Mouse (Mus musculus): ENCODE data around the gene Plk4. TPM values are rescaled to one million over a fixed set of nuclear protein-coding genes. Genes with fewer than 3 reads are reported as not detected.
"Not testable (repeated sequence)": the region's sequence is repeated elsewhere in the genome, so short reads cannot be mapped to it uniquely, and the experiment has no call there.

Gene Plk4
- 28.6 and 33.4 TPM in 2 replicates for polyA plus RNA-seq (2015; fragmentation: Nextera tagmentation; extraction: Ambion mirVana)

DNA sequence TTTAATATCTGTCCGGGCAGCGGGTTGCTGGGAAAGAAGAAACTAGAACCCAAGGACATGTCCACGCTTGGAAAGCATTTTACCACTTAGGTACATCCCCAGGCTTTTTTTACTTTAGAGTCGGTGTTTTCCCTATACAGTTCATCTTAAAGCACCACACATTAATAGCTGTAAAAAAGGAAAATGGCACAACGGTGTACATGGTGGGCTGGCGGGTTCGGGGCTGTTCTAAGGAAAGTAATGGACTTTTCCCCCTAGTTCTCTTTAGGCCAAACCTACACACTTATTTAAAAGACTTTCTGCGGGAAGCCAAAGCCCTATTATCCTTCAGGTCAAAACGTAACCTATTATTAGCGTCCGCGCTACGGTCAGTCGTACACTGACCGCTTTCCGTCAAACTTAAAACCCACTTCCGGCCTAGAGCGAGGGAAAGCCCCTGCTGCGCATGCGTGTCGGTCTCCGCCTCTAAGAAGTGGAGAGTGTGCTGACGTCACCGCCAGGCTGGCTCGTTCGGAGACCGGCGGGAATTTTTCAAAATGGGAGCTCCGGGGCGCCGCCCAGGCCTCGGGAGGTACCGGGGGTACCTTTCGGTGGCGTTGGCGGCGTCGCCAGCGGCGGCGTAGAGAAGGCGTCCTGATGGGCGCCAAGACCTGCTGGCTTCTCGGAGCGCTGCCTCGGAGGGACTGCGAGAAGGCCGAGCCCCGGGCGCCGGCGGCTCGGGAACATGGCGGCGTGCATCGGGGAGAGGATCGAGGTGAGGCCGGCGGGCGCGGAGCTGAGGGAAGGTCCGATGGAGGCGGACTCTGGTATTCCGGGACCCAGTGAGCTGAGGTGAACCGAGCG is at the start of gene Plk4:
Gene Plk4 (plus strand): TSS at position 490 of the 843 bp plus-strand sequence.
- Histone ChIP-seq H3K27ac (peak within 1 kb of the TSS; percentile 83), H3K9me3 (replicated peaks) (no peaks in the 10 kb centered on the region), H3K9ac (peak within 1 kb of the TSS; percentile 90), H3K4me3 (peak within 1 kb of the TSS; percentile 99), H3K4me1 (replicated peaks) (peaks cover 11% of the 10 kb centered on the region), H3K4me2 (peak within 1 kb of the TSS; percentile 96), H3K27me3 (no peaks in the 10 kb centered on the region), H3K36me3 (0 out of 2 replicates have a peak, but pooled peaks cover 2% of the 10 kb centered on the region)
- peak; percentile 98 for ATAC-seq (replicated peaks; ENCODE audit: insufficient number of reproducible peaks, insufficient read depth, low FRiP score, low read depth)
- 2% methylated on average over 66 of the region's 66 CpGs for WGBS

DNA sequence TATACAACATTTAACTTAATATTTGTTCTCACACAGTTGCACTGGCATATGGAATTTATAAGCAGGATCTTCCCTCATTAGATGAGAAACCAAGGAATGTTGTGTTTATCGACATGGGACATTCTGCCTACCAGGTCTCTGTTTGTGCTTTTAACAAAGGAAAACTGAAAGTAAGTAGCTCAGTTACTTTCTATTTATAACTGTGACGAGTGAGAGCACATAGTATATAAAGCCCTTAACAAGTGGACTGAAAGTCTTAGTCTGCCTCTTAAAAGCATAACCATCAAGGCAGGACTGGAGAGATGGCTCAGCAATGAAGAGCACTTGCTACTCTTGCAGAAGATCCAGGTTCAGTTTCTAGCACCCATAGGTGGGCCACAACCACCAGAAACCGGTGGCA is 39.1 kb upstream of the Plk4 start:
- no peak for ATAC-seq (replicated peaks; ENCODE audit: insufficient number of reproducible peaks, insufficient read depth, low FRiP score, low read depth)
- H3K4me1 ChIP-seq (replicated peaks), result no peaks in the 10 kb centered on the region
- peaks cover 7% of the 10 kb centered on the region; the same call in 1 of the 2 replicates for H3K36me3 ChIP-seq
- WGBS, result 64% methylated on average over 3 of the region's 3 CpGs
- H3K4me2 ChIP-seq, result no peak overlapping the region
- no peak overlapping the region for H3K4me3 ChIP-seq
- no peak overlapping the region for H3K9ac ChIP-seq
- no peaks in the 10 kb centered on the region for H3K27me3 ChIP-seq
- H3K27ac ChIP-seq, result no peak overlapping the region
- no peaks in the 10 kb centered on the region for H3K9me3 ChIP-seq (replicated peaks)

DNA sequence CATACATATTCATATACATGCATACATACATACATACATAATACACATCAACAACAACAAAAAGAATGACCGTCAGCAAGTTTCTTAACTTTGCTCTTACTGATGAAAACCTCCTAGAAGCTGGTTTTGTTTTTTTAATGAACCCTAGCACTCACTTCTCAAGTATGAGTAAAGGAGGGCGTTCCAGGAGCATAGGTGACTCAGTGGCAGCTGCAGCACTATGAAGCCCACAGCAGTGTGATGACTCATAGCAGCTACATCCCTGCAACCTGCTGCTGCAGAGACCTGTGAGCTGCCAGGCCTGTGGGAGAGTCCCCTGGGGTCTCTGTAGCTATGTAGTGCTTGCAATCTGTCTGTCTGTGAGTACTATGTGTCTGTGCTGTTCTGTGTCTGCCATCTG is 38.5 kb upstream of the Plk4 start:
- Histone ChIP-seq H3K36me3 (peaks cover 7% of the 10 kb centered on the region; the same call in 1 of the 2 replicates), H3K9ac (no peak overlapping the region), H3K9me3 (replicated peaks) (no peaks in the 10 kb centered on the region), H3K27ac (no peak overlapping the region), H3K4me1 (replicated peaks) (no peaks in the 10 kb centered on the region), H3K27me3 (no peaks in the 10 kb centered on the region), H3K4me2 (no peak overlapping the region), H3K4me3 (no peak overlapping the region)
- WGBS, result 89% methylated on average over 2 of the region's 2 CpGs
- no peak for ATAC-seq (replicated peaks; ENCODE audit: insufficient number of reproducible peaks, insufficient read depth, low FRiP score, low read depth)

DNA sequence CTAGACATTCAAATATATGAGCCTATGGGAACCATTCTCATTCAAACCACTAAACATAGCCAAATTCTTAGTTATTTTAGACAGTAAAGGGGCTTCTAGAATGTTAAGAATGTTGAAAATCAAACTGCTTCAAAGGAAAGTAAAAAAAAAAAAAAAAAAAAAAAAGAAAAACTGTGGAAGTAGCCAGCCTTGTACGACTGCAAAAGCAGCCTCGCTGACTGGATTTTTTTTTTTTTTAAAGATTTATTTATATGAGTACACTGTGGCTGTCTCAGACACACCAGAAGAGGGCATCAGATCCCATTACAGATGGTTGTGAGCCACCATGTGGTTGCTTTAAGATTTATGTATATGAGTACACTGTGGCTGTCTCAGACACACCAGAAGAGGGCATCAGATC is 6.0 kb upstream of the Plk4 start:
- Histone ChIP-seq H3K27me3 (no peaks in the 10 kb centered on the region), H3K4me3 (no peak overlapping the region), H3K4me1 (replicated peaks) (no peaks in the 10 kb centered on the region), H3K36me3 (peaks cover 8% of the 10 kb centered on the region; the same call in 1 of the 2 replicates), H3K9ac (no peak overlapping the region), H3K9me3 (replicated peaks) (no peaks in the 10 kb centered on the region), H3K27ac (no peak overlapping the region), H3K4me2 (no peak overlapping the region)
- WGBS, result 74% methylated on average over 2 of the region's 2 CpGs
- ATAC-seq (replicated peaks; ENCODE audit: insufficient number of reproducible peaks, insufficient read depth, low FRiP score, low read depth), result no peak

DNA sequence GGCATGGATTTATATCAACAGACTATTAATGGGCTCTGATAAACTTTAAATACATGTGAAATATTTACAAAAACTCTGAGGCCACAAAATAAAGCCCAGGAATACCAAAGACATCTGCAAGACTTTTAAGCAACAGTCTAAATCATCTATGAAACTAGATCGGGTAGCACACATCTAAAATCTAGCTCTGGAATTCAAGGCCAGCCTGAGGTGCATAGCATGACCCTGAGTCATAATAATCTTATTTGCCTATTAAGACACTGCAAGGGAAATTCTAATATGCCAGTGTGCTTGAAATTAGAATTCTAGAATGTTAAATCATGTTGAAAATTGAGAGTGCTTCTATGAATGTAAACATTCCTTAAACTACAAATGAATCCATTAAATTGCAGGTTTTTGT is 1.8 kb upstream of the Plk4 start:
- H3K27ac ChIP-seq, result no peak overlapping the region
- no peaks in the 10 kb centered on the region for H3K27me3 ChIP-seq
- no peaks in the 10 kb centered on the region for H3K9me3 ChIP-seq (replicated peaks)
- H3K4me3 ChIP-seq, result no peak overlapping the region
- H3K36me3 ChIP-seq, result no peaks in the 10 kb centered on the region
- no peak overlapping the region for H3K9ac ChIP-seq
- H3K4me1 ChIP-seq (replicated peaks), result peaks cover 11% of the 10 kb centered on the region
- no peak overlapping the region for H3K4me2 ChIP-seq
- no peak for ATAC-seq (replicated peaks; ENCODE audit: insufficient number of reproducible peaks, insufficient read depth, low FRiP score, low read depth)
- 58% methylated on average over 1 of the region's 1 CpGs for WGBS

DNA sequence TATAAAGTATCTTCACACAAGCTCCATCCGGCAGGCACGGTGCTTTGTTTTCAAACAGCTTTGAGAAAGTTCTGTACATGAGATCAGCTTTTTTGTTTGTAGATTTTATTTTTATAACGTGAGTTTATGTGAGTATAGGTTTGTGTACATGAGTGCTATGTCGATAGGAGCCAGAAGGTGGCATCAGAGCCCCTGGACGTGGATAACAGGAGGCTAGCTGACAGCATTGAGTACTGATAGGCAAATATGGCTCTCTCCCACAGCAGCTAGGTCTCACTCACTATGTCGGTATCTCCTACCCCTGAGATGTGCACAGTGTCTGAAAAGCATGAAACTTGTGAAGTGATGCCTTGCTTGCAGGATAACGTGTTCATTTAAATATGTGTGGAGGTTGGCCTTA is 1.3 kb upstream of the Plk4 start:
- no peak overlapping the region for H3K27ac ChIP-seq
- no peaks in the 10 kb centered on the region for H3K27me3 ChIP-seq
- no peak overlapping the region for H3K9ac ChIP-seq
- WGBS, result 36% methylated on average over 7 of the region's 7 CpGs
- no peaks in the 10 kb centered on the region for H3K9me3 ChIP-seq (replicated peaks)
- H3K36me3 ChIP-seq, result no peaks in the 10 kb centered on the region
- no peak for ATAC-seq (replicated peaks; ENCODE audit: insufficient number of reproducible peaks, insufficient read depth, low FRiP score, low read depth)
- no peak overlapping the region for H3K4me2 ChIP-seq
- H3K4me1 ChIP-seq (replicated peaks), result peaks cover 11% of the 10 kb centered on the region
- no peak overlapping the region for H3K4me3 ChIP-seq

DNA sequence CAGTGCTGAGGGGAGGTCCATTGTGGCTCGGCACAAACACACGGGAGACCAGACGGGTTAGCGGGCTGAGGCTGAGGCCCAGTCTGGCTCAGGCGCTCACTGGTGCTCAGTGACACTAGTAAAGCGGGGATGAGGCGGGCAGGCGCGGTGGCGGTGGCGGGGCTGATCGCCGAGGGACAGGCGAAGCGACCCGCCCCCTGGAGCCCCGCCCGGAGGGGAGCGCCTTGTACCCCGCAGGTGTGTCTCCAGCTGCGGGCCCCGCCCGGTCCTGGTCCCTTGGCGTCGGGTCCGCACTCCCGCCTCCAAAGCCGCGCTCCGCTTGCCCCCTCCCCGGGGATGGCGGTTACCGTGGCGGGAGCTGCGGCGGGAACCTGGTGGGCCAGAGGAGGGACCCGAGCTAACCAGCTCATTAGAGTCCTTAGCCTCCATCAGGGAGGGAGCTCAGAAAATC is 579 bp downstream of the Plk4 start:
- H3K4me3 ChIP-seq, result peak overlapping the region; percentile 99
- H3K27ac ChIP-seq, result peak overlapping the region; percentile 83
- H3K4me1 ChIP-seq (replicated peaks), result peaks cover 11% of the 10 kb centered on the region
- no peaks in the 10 kb centered on the region for H3K27me3 ChIP-seq
- ATAC-seq (replicated peaks; ENCODE audit: insufficient number of reproducible peaks, insufficient read depth, low FRiP score, low read depth), result peak; percentile 79
- H3K36me3 ChIP-seq, result peaks cover 8% of the 10 kb centered on the region
- H3K4me2 ChIP-seq, result peak overlapping the region; percentile 96
- peak overlapping the region; percentile 90 for H3K9ac ChIP-seq
- no peaks in the 10 kb centered on the region for H3K9me3 ChIP-seq (replicated peaks)
- WGBS, result 0% methylated on average over 37 of the region's 37 CpGs

DNA sequence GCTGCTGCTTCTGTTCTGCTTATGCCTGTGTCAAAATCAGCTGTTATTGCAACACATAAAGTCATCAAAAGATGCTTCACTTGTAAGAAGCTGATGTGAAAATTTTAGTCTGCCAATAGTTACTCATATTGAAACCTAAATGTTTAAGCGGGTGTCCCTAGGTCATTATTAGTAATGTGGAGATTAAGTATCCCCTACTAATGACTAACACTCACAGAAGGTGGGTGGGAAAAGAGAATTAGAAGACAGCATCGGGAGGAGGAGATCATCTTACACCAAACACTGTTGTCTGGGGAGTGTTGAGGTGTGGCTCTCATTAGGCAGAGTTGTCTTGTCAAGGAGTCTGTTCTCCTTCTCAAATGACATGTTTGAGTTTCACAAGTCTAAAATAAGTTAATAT is 7.1 kb downstream of the Plk4 start:
- H3K4me1 ChIP-seq (replicated peaks), result no peaks in the 10 kb centered on the region
- no peak overlapping the region for H3K4me2 ChIP-seq
- H3K9ac ChIP-seq, result no peak overlapping the region
- H3K4me3 ChIP-seq, result no peak overlapping the region
- WGBS, result 62% methylated on average over 2 of the region's 2 CpGs
- no peaks in the 10 kb centered on the region for H3K9me3 ChIP-seq (replicated peaks)
- H3K36me3 ChIP-seq, result peaks cover 41% of the 10 kb centered on the region
- no peak overlapping the region for H3K27ac ChIP-seq
- no peak for ATAC-seq (replicated peaks; ENCODE audit: insufficient number of reproducible peaks, insufficient read depth, low FRiP score, low read depth)
- no peaks in the 10 kb centered on the region for H3K27me3 ChIP-seq

DNA sequence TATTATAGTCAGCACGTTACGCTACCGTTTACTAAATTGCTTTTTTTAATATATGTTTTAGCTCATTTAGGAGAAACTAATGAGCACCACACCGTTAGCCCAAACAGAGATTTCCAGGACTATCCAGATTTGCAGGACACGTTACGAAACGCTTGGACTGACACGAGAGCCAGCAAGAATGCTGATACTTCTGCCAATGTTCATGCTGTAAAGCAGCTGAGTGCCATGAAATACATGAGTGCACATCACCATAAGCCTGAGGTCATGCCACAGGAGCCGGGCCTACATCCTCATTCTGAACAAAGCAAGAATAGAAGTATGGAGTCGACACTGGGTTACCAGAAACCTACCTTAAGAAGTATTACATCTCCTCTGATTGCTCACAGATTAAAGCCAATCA is 8.9 kb downstream of the Plk4 start:
- H3K9ac ChIP-seq, result no peak overlapping the region
- H3K4me3 ChIP-seq, result no peak overlapping the region
- no peaks in the 10 kb centered on the region for H3K9me3 ChIP-seq (replicated peaks)
- WGBS, result 94% methylated on average over 10 of the region's 10 CpGs
- ATAC-seq (replicated peaks; ENCODE audit: insufficient number of reproducible peaks, insufficient read depth, low FRiP score, low read depth), result no peak
- H3K36me3 ChIP-seq, result peaks cover 52% of the 10 kb centered on the region
- no peak overlapping the region for H3K27ac ChIP-seq
- no peak overlapping the region for H3K4me2 ChIP-seq
- H3K27me3 ChIP-seq, result no peaks in the 10 kb centered on the region
- H3K4me1 ChIP-seq (replicated peaks), result no peaks in the 10 kb centered on the region

- Histone ChIP-seq H3K4me1 (replicated peaks) (no peaks in the 10 kb centered on the region), H3K27ac (no peak overlapping the region), H3K36me3 (peaks cover 56% of the 10 kb centered on the region), H3K27me3 (no peaks in the 10 kb centered on the region), H3K9me3 (replicated peaks) (no peaks in the 10 kb centered on the region), H3K9ac (no peak overlapping the region), H3K4me3 (no peak overlapping the region), H3K4me2 (no peak overlapping the region)
- ATAC-seq (replicated peaks; ENCODE audit: insufficient number of reproducible peaks, insufficient read depth, low FRiP score, low read depth), result no peak
- 87% methylated on average over 2 of the region's 2 CpGs for WGBS
Observed at GRCm38 (mm10) chr3:40809894-40810293, 10.1 kb downstream of the Plk4 start.

DNA sequence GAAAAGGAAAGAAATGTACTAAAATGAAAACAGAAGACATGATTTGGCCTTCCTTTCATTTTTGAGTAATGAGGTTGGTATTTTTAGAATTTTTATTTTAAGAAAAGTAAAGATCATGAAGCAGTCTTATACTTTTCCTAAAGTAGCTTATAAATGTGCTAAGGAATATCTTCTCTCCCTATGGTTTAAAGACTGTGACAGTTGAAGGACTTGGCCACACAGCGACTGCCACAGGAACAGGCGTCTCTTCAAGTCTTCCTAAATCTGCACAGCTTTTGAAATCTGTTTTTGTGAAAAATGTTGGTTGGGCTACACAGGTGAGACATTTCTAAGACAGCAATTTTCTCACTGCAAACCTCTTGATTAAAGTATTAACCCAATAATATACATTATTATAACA is 13.5 kb downstream of the Plk4 start:
- no peak overlapping the region for H3K27ac ChIP-seq
- ATAC-seq (replicated peaks; ENCODE audit: insufficient number of reproducible peaks, insufficient read depth, low FRiP score, low read depth), result no peak
- H3K9ac ChIP-seq, result no peak overlapping the region
- no peaks in the 10 kb centered on the region for H3K9me3 ChIP-seq (replicated peaks)
- H3K27me3 ChIP-seq, result no peaks in the 10 kb centered on the region
- H3K36me3 ChIP-seq, result peaks cover 66% of the 10 kb centered on the region
- 93% methylated on average over 2 of the region's 2 CpGs for WGBS
- H3K4me1 ChIP-seq (replicated peaks), result no peaks in the 10 kb centered on the region
- no peak overlapping the region for H3K4me2 ChIP-seq
- no peak overlapping the region for H3K4me3 ChIP-seq

DNA sequence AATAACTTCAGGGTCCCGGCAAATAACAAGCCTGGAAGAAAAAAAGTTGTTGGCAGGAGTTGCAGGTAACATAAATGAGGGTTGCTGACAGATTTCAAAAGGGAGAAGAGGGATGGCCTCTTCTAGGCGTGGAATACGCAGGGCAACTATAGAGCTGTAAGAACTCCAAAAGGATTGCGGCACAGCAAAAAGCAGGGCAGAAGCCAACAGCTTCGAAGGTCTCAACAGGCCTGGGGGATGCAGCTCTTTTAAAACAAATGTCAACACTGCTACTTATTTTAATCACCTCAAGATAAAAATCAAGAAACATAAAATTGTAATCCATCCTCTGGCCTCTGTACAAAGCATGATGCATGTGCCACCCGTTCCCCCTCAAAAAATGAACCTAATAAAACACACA is 45.7 kb downstream of the Plk4 start:
- 65% methylated on average over 6 of the region's 6 CpGs for WGBS
- H3K27ac ChIP-seq; H3K9ac ChIP-seq; H3K27me3 ChIP-seq; H3K36me3 ChIP-seq; ATAC-seq (replicated peaks; ENCODE audit: insufficient number of reproducible peaks, insufficient read depth, low FRiP score, low read depth); H3K4me1 ChIP-seq (replicated peaks); H3K9me3 ChIP-seq (replicated peaks): not testable (repeated sequence)
- Histone ChIP-seq H3K4me2 (peak overlapping the region; percentile 65), H3K4me3 (peak overlapping the region; percentile 61; the same call in 1 of the 2 replicates)

All from heart, embryonic 15.5 days (tissue).